Mouse (Mus musculus) embryo, embryonic 10 days (tissue): ENCODE data around the gene Rassf3.

Experiments used
- DNase-seq: peaks from one replicate; pipeline ENCODE4 v3.0.0-alpha.2; 2015; ENCODE audit warnings: low spot score

The Rassf3 gene

DNA sequence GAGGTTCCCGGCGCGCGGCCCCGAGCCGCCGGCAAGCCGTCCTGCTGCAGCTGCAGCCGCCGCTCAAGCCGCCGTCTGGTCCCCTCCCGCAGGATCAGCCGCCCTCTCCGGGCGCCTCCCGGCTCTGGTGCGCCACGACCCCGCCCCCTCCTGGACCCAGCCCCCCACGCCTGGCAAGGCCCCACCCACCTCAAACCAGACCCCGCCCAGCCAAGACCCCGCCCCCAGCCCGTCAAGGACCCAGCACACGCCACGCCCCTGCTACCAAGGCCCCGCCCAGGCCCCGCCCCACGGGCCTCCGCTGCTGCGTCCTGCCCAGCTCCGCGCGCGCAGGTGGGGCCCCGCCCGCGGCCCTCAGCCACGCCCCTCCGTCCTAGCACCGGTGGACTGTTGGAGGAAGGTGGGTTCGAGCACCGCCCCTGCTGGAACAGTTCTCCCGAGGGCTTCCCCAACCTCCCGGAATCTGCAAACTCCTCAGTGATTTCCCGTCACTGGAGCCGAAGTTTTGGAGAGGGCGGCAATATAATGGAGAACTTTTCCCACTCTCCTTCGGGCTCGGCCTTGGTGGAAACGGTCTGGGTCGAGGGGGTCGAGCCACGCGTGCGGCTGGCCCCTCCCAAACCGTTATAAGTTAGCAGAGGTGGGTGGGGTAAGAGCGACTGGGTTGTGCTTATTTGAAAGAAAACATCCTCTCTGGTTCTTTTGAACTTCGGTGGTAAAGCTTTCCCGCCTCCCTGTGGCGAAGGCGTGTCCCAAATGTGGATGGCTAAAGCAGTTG lies at the start of gene Rassf3:
Gene Rassf3 (minus strand): TSS at position 158 of the 778 bp plus-strand sequence.
- DNase-seq, result peak; percentile 91

GRCm38 (mm10) chr10:121520923-121521585 lies 44.9 kb upstream of the Rassf3 start:
- DNase-seq, result peak; percentile 37

GRCm38 (mm10) chr10:121519710-121520109 lies 43.6 kb upstream of the Rassf3 start:
- DNase-seq, result no peak

DNA sequence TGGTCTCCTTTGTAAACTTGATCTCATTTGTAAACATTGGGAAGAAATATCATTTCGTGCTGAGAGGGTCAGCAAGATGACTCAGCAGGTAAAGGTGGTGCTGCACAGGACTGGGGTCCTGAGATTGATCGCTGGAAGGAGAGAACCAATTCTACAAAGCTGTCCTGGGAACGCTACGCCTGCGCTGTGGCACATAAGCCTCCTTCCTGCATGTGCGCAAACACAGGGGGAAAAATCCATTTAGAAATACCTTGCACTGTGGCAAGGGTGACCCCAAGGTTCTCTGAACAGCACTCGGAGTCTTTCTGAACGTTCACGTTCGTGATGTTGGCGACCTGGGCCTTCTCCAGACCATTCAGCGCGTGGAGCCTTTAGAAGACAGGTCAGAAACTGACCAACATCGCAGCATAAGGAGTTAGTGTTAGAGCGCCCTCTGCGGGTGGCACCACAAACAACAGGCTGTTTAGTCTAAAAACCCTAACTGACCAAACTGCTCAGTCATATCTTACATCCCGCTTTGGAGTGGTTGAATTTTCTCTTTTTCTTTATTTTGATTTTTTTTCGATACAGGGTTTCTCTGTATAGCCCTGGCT lies 40.0 kb upstream of the Rassf3 start:
- peak; percentile 95 for DNase-seq

DNA sequence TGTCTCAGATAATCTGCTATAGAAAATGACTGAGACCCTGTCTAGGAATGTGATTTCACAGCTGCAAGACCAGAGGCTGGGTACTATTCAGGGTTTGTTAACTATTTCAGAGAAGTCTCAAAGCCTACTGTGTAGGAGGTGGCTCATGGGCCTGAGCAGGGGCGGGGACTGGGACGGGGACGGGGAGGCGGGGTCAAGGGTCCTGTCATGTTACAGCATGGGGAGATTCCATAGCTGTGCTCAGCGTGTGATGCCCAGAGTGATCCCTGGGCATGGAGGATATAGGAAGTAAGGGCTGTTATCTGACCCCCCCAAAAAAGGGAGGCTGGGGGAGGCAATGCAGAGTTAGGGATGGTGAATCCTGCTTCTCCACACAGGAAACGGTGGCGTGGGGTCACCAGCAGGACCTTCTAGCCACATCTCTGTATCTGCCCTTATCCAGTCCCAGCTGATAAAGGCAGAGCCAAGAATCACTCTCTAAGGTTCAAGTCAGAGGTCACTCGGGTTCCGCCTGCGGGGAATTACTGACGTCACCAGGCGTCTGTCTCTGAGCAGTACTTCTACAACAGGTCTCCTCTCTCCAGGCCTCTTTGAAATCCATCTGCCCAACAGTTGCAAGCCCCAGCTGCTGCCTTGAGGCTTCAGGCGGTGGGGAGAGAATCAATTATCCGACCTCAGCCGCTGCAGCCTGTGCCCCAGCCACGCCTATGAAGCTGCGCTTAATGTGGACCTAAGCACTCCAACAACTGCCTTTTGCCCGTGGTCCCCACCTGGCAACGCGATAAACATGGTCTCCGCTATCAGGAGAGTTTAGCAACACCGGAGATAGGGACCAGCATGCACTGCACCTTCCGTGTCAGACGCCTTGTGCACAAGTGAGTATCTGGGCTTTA lies 33.9 kb upstream of the Rassf3 start:
- DNase-seq, result peak; percentile 77

- no peak for DNase-seq
Observed at GRCm38 (mm10) chr10:121507755-121508544, 31.8 kb upstream of the Rassf3 start.

DNA sequence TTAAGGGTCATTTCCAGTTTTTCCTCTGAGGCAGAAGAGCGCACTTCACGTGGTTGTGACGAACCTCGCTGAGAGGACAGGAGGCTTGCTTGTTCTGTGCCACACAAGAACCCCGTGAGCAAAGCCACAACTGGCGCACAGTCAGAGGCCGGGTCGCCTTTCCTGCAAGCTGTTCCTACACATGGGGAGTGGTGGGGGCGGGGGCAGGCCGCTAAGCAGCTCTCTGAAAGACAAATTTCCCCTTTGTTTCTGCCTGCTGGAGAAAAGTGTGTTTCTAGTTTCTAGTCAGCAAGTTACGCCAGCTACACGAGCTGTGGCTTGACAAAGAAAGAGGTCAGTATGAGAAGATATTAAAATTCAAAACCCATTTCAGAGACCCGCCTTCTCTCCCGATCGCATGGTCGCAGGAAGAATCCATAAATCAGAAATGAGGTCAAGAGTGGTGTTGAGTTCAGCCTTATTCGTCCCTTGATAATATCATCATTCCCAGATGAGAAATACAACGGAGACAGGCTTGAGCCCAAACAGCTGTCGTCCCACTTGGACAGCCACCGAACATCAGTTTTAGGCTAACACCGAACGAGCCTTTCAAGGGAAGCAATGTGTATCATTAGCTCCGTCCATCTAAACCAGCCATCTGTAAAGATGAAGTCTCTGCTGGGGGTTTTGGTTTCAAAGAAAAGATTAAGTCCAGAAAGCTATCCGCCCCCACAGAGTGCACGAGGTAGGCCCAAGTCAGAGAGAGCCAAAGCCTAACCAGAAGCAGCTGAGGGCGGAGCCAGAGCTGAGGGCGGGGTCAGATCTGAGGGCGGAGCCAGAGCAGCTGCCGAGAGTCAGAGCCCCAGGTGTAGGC lies 30.8 kb upstream of the Rassf3 start:
- peak; percentile 79 for DNase-seq

GRCm38 (mm10) chr10:121505929-121506328 lies 29.8 kb upstream of the Rassf3 start:
- DNase-seq, result no peak

DNA sequence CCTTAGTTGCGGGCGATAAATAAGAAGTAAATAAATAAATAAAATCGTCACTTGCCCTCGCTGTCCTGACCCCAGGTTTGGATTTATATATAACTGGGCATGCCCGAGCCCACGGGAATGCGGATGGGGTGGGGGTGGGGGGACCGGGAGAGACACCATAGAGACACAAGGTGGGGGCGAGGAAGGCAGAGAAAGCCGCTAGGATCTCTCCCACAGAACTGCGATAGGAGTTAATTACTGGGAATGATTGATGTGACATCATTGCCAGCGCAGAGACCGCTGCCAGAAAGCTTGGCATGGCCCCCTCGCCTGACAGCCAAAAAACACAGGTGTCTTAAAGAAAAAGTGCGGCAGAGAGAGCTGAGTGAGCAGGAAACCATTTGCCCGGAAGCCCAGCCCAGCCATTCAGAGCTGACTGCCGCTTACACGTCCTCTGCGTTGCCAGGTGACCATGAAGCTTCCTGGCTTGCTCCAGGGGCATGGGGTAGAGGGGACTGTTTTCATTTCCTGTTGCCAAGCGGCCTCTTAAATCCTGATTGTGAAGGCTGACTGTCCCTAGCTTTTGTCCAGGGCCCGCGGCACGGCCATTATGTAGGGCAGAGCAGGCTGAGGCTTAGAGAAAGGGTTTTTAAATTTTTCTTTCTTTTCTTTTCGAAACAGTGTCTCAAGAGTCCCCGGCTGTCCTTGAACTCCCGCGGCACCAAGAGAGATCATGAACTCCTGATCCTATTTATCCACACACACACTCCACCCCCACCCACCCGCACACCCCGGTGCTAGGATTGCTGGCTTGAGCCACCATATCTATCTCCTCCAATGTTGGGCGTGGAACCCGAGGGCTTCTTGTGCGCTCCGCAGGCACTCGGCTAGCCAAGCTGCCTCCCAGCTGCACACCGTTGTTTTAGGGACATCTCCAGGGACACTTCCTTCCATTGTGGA lies 29.1 kb upstream of the Rassf3 start:
- peak; percentile 88 for DNase-seq

- peak; percentile 44 for DNase-seq
Observed at GRCm38 (mm10) chr10:121501160-121501559, 25.0 kb upstream of the Rassf3 start.

GRCm38 (mm10) chr10:121500034-121500433 lies 23.9 kb upstream of the Rassf3 start:
- DNase-seq, result peak; percentile 26

- no peak for DNase-seq
Observed at GRCm38 (mm10) chr10:121499063-121499462, 22.9 kb upstream of the Rassf3 start.

DNA sequence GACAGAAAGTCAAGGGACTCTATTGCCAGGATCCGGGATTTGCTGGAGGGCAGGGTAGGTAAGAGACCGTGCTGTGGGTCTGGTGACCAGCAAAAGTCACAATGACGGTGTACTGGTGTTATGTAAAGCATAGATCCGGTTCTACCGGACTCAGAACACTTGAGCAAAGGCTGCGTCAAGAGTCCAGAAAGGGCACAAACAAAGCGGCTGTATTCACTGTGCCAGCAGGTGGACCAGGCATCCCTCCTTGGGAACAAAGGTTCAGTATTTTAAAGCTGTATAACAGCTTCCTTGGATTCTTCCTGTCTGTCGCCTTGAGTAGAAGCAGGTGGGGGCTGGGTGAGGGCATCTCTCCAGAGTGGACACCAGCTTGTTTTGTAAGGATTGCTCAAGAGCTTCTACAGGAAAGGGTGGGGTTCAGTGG lies 22.3 kb upstream of the Rassf3 start:
- DNase-seq, result no peak

GRCm38 (mm10) chr10:121497968-121498367 lies 21.8 kb upstream of the Rassf3 start:
- no peak for DNase-seq

- no peak for DNase-seq
Observed at GRCm38 (mm10) chr10:121496616-121497015, 20.5 kb upstream of the Rassf3 start.

DNA sequence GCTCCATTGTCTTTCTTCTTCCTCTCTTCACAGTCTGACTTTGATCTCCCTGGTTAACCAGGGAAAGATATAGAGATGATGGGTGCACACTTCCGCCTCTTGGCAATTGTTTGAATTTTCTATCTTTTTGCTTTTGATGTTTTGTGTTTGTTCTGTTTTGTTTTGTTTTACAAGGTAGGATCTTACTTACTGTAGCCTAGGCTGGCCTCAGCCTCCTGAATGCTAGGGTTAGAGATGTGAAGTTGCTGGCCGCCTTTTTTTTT lies 17.9 kb upstream of the Rassf3 start:
- no peak for DNase-seq

GRCm38 (mm10) chr10:121493374-121494162 lies 17.4 kb upstream of the Rassf3 start:
- DNase-seq, result no peak

DNA sequence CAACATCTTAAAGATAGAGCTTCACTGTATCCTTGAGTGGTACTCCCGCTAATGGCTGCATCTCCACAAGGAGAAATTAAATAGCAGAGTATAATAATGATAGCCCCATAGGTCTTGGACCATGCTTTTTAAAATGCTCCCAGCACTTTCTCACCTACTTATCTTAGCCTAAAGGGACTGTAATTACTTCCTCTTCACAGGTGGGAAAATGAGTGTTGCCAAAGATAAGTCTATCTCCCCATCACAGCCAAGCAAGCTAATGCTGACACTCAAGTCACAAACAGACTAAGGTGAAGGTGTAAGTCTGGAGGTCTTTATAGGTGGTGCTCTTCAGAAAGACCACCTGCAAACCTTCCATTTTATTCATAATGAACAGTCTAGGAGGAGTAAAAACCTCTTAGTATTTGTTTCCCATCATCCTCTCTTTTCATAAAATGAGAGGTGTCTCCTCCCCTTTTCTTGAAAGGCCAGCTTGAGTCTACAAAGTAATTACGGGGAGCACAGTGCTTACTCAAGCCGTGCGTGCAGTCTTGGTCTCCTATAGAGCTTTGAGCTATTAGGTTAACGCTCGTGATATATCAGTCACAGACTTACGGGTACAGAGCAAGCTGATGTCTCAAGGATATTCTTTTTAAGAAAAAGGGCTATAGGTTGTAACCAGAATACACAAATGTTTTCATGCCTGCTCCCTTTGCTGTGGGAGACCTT lies 16.6 kb upstream of the Rassf3 start:
- no peak for DNase-seq
